Mouse (Mus musculus) adrenal gland (tissue): ENCODE measurements around the gene Slc6a21.

Experiments used
- intact Hi-C: fragments of 180-260 bp; cut with DNase I; formaldehyde crosslinking; loops from one replicate; pipeline ENCODE4 v1.15.1; 2025

Gene Slc6a21

GRCm38 (mm10) chr7:45313495-45313894 lies 36.2 kb downstream of the Slc6a21 start:
- intact Hi-C loops, result no loop called here

GRCm38 (mm10) chr7:45315182-45315701 lies 37.9 kb downstream of the Slc6a21 start:
- intact Hi-C loops, result no loop called here

- intact Hi-C loops, result no loop called here
Observed at GRCm38 (mm10) chr7:45316536-45316935, 39.2 kb downstream of the Slc6a21 start.

GRCm38 (mm10) chr7:45322245-45322644 lies 44.9 kb downstream of the Slc6a21 start:
- intact Hi-C loops, result no loop called here

GRCm38 (mm10) chr7:45323069-45323468 lies 45.8 kb downstream of the Slc6a21 start:
- intact Hi-C loops, result no loop called here

- intact Hi-C loops, result no loop called here
Observed at GRCm38 (mm10) chr7:45325800-45326199, 48.5 kb downstream of the Slc6a21 start.

GRCm38 (mm10) chr7:45328841-45329475 lies 51.6 kb downstream of the Slc6a21 start:
- intact Hi-C loops, result no loop called here

- intact Hi-C loops, result no loop called here
Observed at GRCm38 (mm10) chr7:45331502-45331901, 54.2 kb downstream of the Slc6a21 start.

- intact Hi-C loops, result no loop called here
Observed at GRCm38 (mm10) chr7:45332685-45333425, 55.5 kb downstream of the Slc6a21 start.

- intact Hi-C loops, result no loop called here
Observed at GRCm38 (mm10) chr7:45333431-45333982, 56.2 kb downstream of the Slc6a21 start, which contains the start of gene Trpm4. Gene Trpm4 (minus strand): TSS chr7:45333780.

GRCm38 (mm10) chr7:45334605-45335004 lies 57.3 kb downstream of the Slc6a21 start:
- intact Hi-C loops, result no loop called here

GRCm38 (mm10) chr7:45335056-45335455 lies 57.7 kb downstream of the Slc6a21 start, which contains the start of gene Hrc:
Gene Hrc (plus strand): TSS chr7:45335290.
- intact Hi-C loops, result no loop called here

GRCm38 (mm10) chr7:45336319-45336718 lies 59.0 kb downstream of the Slc6a21 start:
- intact Hi-C loops, result no loop called here

GRCm38 (mm10) chr7:45337469-45337868 lies 60.2 kb downstream of the Slc6a21 start:
- intact Hi-C loops, result no loop called here

- intact Hi-C loops, result no loop called here
Observed at GRCm38 (mm10) chr7:45338161-45338911, 61.0 kb downstream of the Slc6a21 start.
